ENCODE assay signal across 7 mouse cellular contexts in the genomic region with DNA sequence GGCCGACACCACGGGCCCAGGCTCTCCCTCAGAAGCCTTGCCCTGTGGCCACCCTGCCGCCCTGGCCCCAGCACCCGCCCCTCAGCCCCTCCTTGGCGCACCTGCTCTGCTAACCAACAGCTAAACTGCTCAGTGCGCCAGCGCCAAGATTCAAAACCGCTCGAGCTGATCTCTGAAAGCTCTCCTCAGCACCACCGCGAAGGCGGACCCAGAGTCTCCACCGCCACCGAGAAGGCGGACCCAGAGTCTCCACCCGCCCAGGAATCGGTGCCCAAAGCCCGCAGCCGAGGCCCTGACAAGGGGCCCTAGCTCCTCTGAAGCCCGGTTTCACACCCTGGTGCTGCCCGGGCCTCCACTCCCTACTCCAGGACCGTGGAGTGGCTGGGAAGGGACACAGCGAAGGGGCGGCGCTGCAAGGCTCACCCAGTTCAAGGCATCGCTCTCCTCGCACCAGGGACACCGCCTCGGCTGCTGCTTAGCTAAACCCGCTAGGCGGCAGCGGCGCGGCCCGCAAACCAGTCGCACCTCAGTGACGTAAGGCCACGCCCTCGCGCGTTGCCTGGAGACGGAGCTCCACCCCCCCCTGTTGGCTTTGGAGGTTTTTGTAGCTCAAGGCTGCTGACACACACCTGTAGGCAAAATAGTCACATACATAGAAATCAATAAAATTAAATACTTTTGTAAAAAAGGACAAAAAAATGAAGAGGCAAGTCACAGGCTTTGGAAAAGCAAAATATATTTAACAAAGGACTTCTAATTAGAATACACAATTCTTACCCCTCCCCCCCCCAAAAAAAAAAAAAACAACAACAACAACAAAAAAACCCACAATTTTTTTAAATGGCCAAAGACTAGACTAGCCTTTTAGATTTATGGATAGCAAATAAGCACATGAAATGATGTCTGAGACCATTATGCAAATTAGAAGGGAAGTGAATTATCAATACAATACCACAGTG. TPM values are rescaled to one million over a fixed set of nuclear protein-coding genes. Genes with fewer than 3 reads are reported as not detected.
DNase-seq lines count a peak whose midpoint lies in the region; ATAC-seq lines count a peak whose summit lies in the region.

Gene Rnf141 (minus strand): TSS at position 542 of the 959 bp plus-strand sequence.

- DNase-seq in adrenal gland, postnatal 14 days, result peak; percentile 96
- peak; percentile 96 for DNase-seq in embryonic facial prominence, embryonic 11.5 days (ENCODE audit: low spot score)
- DNase-seq in heart, adult 11 months, result peak; percentile 99
- DNase-seq in kidney, adult 18-20 months, result peak; percentile 92
- DNase-seq in limb, embryonic 11.5 days (ENCODE audit: low spot score), result peak; percentile 96
- peak; percentile 97 for DNase-seq in midbrain, embryonic 14.5 days
- peak; percentile 88 to 92 for DNase-seq in spleen, adult 18-20 months

- peak within 1 kb of the TSS; percentile 88 for H3K9ac ChIP-seq in embryonic facial prominence, embryonic 11.5 days (replicated peaks; ENCODE audit: low read length)
- H3K9ac ChIP-seq in limb, embryonic 11.5 days (ENCODE audit: low read length), result peak within 1 kb of the TSS; percentile 88
- peak within 1 kb of the TSS; percentile 76 for H3K9ac ChIP-seq in midbrain, embryonic 14.5 days (replicated peaks; ENCODE audit: low read length)

- peak within 1 kb of the TSS; percentile 64 for H3K4me2 ChIP-seq in embryonic facial prominence, embryonic 11.5 days (ENCODE audit: low read depth, low read length)
- H3K4me2 ChIP-seq in limb, embryonic 11.5 days (ENCODE audit: low read depth, severe bottlenecking), result peak within 1 kb of the TSS; percentile 83
- peak within 1 kb of the TSS; percentile 79 for H3K4me2 ChIP-seq in midbrain, embryonic 14.5 days (ENCODE audit: low read length)

- peak within 1 kb of the TSS; percentile 76 for H3K27ac ChIP-seq in embryonic facial prominence, embryonic 11.5 days (replicated peaks; ENCODE audit: low read depth, low read length)
- H3K27ac ChIP-seq in limb, embryonic 11.5 days (replicated peaks; ENCODE audit: low read depth, low read length), result peak within 1 kb of the TSS; percentile 82
- H3K27ac ChIP-seq in midbrain, embryonic 14.5 days (replicated peaks; ENCODE audit: low read depth, low read length), result peak within 1 kb of the TSS; percentile 87

- no peaks in the 10 kb centered on the region for H3K4me1 ChIP-seq in embryonic facial prominence, embryonic 11.5 days (ENCODE audit: control insufficient read depth, insufficient read depth, low read length)
- H3K4me1 ChIP-seq in limb, embryonic 11.5 days (ENCODE audit: control insufficient read depth, insufficient read depth, low read length), result 0 out of 2 replicates have a peak, but pooled peaks cover 2% of the 10 kb centered on the region
- peaks cover 5% of the 10 kb centered on the region; the same call in 1 of the 2 replicates for H3K4me1 ChIP-seq in midbrain, embryonic 14.5 days (ENCODE audit: control insufficient read depth, insufficient read depth, low read length)

- no peaks in the 10 kb centered on the region for H3K36me3 ChIP-seq in embryonic facial prominence, embryonic 11.5 days (replicated peaks; ENCODE audit: control insufficient read depth, insufficient read depth, low read depth, low read length)
- H3K36me3 ChIP-seq in limb, embryonic 11.5 days (ENCODE audit: control insufficient read depth, insufficient read depth, low read length), result no peaks in the 10 kb centered on the region
- no peaks in the 10 kb centered on the region for H3K36me3 ChIP-seq in midbrain, embryonic 14.5 days (ENCODE audit: control insufficient read depth, insufficient read depth, low read length)

- no peaks in the 10 kb centered on the region for H3K27me3 ChIP-seq in embryonic facial prominence, embryonic 11.5 days (ENCODE audit: control insufficient read depth, insufficient read depth, low read length)
- no peaks in the 10 kb centered on the region for H3K27me3 ChIP-seq in limb, embryonic 11.5 days (ENCODE audit: control insufficient read depth, insufficient read depth, low read length)
- no peaks in the 10 kb centered on the region for H3K27me3 ChIP-seq in midbrain, embryonic 14.5 days (ENCODE audit: control insufficient read depth, insufficient read depth, low read length)

- H3K9me3 ChIP-seq in embryonic facial prominence, embryonic 11.5 days (replicated peaks; ENCODE audit: control insufficient read depth, low read length), result no peaks in the 10 kb centered on the region
- H3K9me3 ChIP-seq in limb, embryonic 11.5 days (ENCODE audit: control insufficient read depth, low read length), result no peaks in the 10 kb centered on the region
- H3K9me3 ChIP-seq in midbrain, embryonic 14.5 days (ENCODE audit: control insufficient read depth, low read length), result no peaks in the 10 kb centered on the region; the same call in 1 of the 2 replicates

- ATAC-seq in embryonic facial prominence, embryonic 11.5 days (replicated peaks; ENCODE audit: insufficient number of reproducible peaks, low FRiP score, low TSS enrichment, low read depth), result peak; percentile 94
- ATAC-seq in limb, embryonic 11.5 days (ENCODE audit: insufficient number of reproducible peaks, low FRiP score, low TSS enrichment, low read depth), result peak; percentile 88
- ATAC-seq in midbrain, embryonic 14.5 days (ENCODE audit: low FRiP score, low TSS enrichment), result peak; percentile 93

- under 1% methylated on average over 42 of the region's 42 CpGs for WGBS in embryonic facial prominence, embryonic 11.5 days
- under 1% methylated on average over 42 of the region's 42 CpGs for WGBS in limb, embryonic 11.5 days
- under 1% methylated on average over 42 of the region's 42 CpGs for WGBS in midbrain, embryonic 14.5 days

- H3K4me3 ChIP-seq in embryonic facial prominence, embryonic 11.5 days (ENCODE audit: low read depth, low read length), result peak within 1 kb of the TSS; percentile 77
- peak within 1 kb of the TSS; percentile 79 for H3K4me3 ChIP-seq in limb, embryonic 11.5 days (ENCODE audit: low read depth, low read length)
- peak within 1 kb of the TSS; percentile 71 for H3K4me3 ChIP-seq in midbrain, embryonic 14.5 days (replicated peaks; ENCODE audit: low read depth, low read length)

RNA-seq across cellular contexts. Expression of gene Rnf141, which starts in this region (rescaled TPM):
- 38.8 and 46.1 TPM in 2 replicates for total RNA-seq in adrenal gland, postnatal 14 days (2021)
- polyA plus RNA-seq in embryonic facial prominence, embryonic 11.5 days (2014; fragmentation: Nextera tagmentation; extraction: Ambion mirVana), result 20.6 and 23.5 TPM in 2 replicates
- polyA plus RNA-seq in limb, embryonic 11.5 days (2014; fragmentation: Nextera tagmentation; extraction: Ambion mirVana), result 18.5 and 19.5 TPM in 2 replicates
- 24.0 and 38.3 TPM in 2 replicates for polyA plus RNA-seq in midbrain, embryonic 14.5 days (2014; fragmentation: Nextera tagmentation; extraction: Ambion mirVana)

Comparison
In these comparisons a context has a peak if more than half of its experiments do, and no peak if none do; other contexts are left out.
1. Peak in every context shown above with its lines: DNase-seq, ATAC-seq, H3K4me3 ChIP-seq and H3K27ac ChIP-seq.